Mouse (Mus musculus) embryonic facial prominence, embryonic 11.5 days (tissue): ENCODE results near the gene Tns1. TPM values are rescaled to one million over a fixed set of nuclear protein-coding genes. Genes with fewer than 3 reads are reported as not detected.

Source experiments
- ATAC-seq: fragments of 200-750 bp; cut with Nextera tagmentation; replicated peaks from 2 replicates; pipeline ENCODE4 v1.8.0; 2017; ENCODE audit warnings: low read depth; ENCODE audit not compliant: insufficient number of reproducible peaks, low FRiP score, low TSS enrichment
- DNase-seq: peaks from one replicate; pipeline ENCODE4 v3.0.0-alpha.2; 2015; ENCODE audit warnings: low spot score
- H3K27ac ChIP-seq: fragments of 300-500 bp; sonication (generic); replicated peaks from 2 replicates; pipeline ENCODE4 v1.5.1; 2014; ENCODE audit warnings: mild to moderate bottlenecking, low read depth, low read length, control low read depth
- H3K27me3 ChIP-seq: fragments of 300-500 bp; sonication (generic); 2 replicates; pipeline ENCODE4 v1.6.1; 2014; ENCODE audit warnings: mild to moderate bottlenecking, low read length, moderate library complexity, mixed read lengths; ENCODE audit not compliant: control insufficient read depth, insufficient read depth
- H3K36me3 ChIP-seq: fragments of 300-500 bp; sonication (generic); replicated peaks from 2 replicates; pipeline ENCODE4 v1.6.1; 2014; ENCODE audit warnings: low read depth, mild to moderate bottlenecking, low read length, moderate library complexity, mixed read lengths; ENCODE audit not compliant: control insufficient read depth, insufficient read depth
- H3K4me1 ChIP-seq: fragments of 300-500 bp; sonication (generic); 2 replicates; pipeline ENCODE4 v1.6.1; 2014; ENCODE audit warnings: low read length, mixed read lengths; ENCODE audit not compliant: control insufficient read depth, insufficient read depth
- H3K4me2 ChIP-seq: fragments of 300-500 bp; sonication (generic); 2 replicates; pipeline ENCODE4 v1.6.1; 2014; ENCODE audit warnings: low read depth, mild to moderate bottlenecking, control low read depth, low read length, moderate library complexity
- H3K4me3 ChIP-seq: fragments of 300-500 bp; sonication (generic); 2 replicates; pipeline ENCODE4 v1.5.1; 2014; ENCODE audit warnings: low read depth, low read length, control low read depth
- H3K9ac ChIP-seq: fragments of 300-500 bp; sonication (generic); replicated peaks from 2 replicates; pipeline ENCODE4 v1.6.1; 2014; ENCODE audit warnings: mild to moderate bottlenecking, control low read depth, low read length
- H3K9me3 ChIP-seq: fragments of 300-500 bp; sonication (generic); replicated peaks from 2 replicates; pipeline ENCODE4 v1.6.1; 2016; ENCODE audit warnings: mild to moderate bottlenecking, low read length, inconsistent platforms, mixed read lengths; ENCODE audit not compliant: control insufficient read depth
- WGBS: fragments of 180-500 bp; shearing (Covaris S2); extraction: QIAGEN DNeasy Blood & Tissue Kit; methylation state at CpG from one replicate; pipeline ENCODE4 v1.1.7; 2014; 5-methylcytosine and 5-hydroxymethylcytosine counted together
- polyA plus RNA-seq: library from polyadenylated mRNA; unstranded; fragments of >200 nt; fragmentation: Nextera tagmentation; extraction: Ambion mirVana; gene quantifications from 2 replicates; pipeline ENCODE4 v1.2.1, GENCODE M21; 2014

Gene Tns1
- polyA plus RNA-seq, 1 experiment from 2014 or later: 21.6 TPM

- Histone ChIP-seq H3K36me3 (no peaks in the 10 kb centered on the region), H3K9me3 (no peaks in the 10 kb centered on the region), H3K27me3 (no peaks in the 10 kb centered on the region), H3K4me1 (no peaks in the 10 kb centered on the region), H3K27ac (no peak overlapping the region), H3K4me3 (no peak overlapping the region), H3K9ac (no peak overlapping the region), H3K4me2 (no peak overlapping the region)
- 89% methylated on average over 9 of the region's 9 CpGs for WGBS
- DNase-seq (no peak), ATAC-seq (no peak)
Measured at GRCm38 (mm10) chr1:74017399-74018172, 106.7 kb downstream of the Tns1 start.

DNA sequence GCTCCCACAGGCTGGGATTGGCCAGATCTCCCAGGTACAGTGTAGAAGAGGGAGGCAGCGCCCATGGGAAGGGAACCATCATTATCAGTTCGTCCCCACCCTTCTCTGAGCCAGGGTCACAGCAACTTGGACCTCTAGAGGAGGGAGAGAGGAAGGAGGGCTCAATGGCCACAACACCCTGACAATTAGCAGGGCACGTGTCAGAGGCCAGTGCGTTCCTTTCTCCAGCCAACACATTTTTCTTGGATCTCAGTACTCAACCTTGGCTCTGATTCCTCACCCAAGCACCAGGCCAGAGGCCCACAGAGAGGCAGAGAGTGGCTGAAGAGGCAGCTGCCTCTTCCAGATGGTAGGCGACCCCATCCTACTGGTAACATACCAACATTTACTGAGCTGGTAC, 107.6 kb downstream of the Tns1 start:
- no peak for ATAC-seq
- H3K27ac ChIP-seq: no peak overlapping the region

DNA sequence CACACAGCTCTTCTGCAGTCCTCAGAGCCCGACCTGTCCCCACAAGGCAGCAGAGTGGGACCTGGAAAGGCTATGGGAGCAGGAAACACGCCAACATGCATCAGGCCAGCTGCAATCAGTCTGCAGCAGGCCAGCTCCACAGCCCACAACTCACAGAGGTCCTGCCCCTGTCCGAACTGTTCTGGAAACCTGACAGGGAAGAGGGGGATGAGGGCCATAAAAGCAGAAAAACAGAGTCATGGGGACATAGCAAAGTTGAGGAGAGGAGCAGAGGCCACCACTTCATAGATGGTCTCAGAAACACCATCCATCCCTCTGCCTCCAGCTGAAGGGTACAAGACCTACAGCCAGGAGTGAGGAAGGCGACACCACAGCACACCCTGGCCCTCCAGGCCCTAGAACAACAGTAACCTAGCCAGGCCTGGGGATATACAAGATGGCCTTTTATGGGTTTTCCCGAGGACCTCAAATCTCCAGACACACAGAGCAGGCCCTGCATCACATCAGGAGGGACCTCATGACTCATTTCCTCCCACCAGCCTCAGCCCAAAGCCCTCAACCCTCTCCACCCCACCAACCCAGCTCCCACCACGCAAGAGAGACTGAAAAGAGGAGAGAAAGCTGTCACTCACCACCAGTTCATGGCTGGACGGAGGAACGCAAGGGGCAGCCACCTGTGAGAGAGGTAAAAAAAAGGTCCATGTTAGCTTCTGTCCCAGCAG, 108.6 kb downstream of the Tns1 start:
- H3K4me1 ChIP-seq: no peaks in the 10 kb centered on the region
- no peaks in the 10 kb centered on the region for H3K9me3 ChIP-seq
- no peak overlapping the region for H3K9ac ChIP-seq
- ATAC-seq (no peak), DNase-seq (no peak)
- no peaks in the 10 kb centered on the region for H3K27me3 ChIP-seq
- no peak overlapping the region for H3K27ac ChIP-seq
- 69% methylated on average over 8 of the region's 8 CpGs for WGBS
- no peak overlapping the region for H3K4me3 ChIP-seq
- H3K4me2 ChIP-seq: no peak overlapping the region
- H3K36me3 ChIP-seq: no peaks in the 10 kb centered on the region

More for the DNA sequence above, 107.6 kb downstream of the Tns1 start:
- no peaks in the 10 kb centered on the region for H3K27me3 ChIP-seq
- no peak for DNase-seq
- no peak overlapping the region for H3K9ac ChIP-seq
- H3K9me3 ChIP-seq: no peaks in the 10 kb centered on the region
- H3K4me2 ChIP-seq: no peak overlapping the region
- no peaks in the 10 kb centered on the region for H3K36me3 ChIP-seq
- H3K4me1 ChIP-seq: no peaks in the 10 kb centered on the region
- 82% methylated on average over 5 of the region's 5 CpGs for WGBS
- H3K4me3 ChIP-seq: no peak overlapping the region

- H3K27me3 ChIP-seq: no peaks in the 10 kb centered on the region
- 75% methylated on average over 8 of the region's 14 CpGs for WGBS
- H3K4me3 ChIP-seq: no peak overlapping the region
- DNase-seq (no peak), ATAC-seq (no peak)
- no peak overlapping the region for H3K9ac ChIP-seq
- H3K36me3 ChIP-seq: no peaks in the 10 kb centered on the region
- no peak overlapping the region for H3K4me2 ChIP-seq
- no peaks in the 10 kb centered on the region for H3K9me3 ChIP-seq
- H3K4me1 ChIP-seq: no peaks in the 10 kb centered on the region
- no peak overlapping the region for H3K27ac ChIP-seq
Measured at GRCm38 (mm10) chr1:74014538-74015327, 109.5 kb downstream of the Tns1 start.

GRCm38 (mm10) chr1:74013296-74014031, 110.8 kb downstream of the Tns1 start:
- DNase-seq (no peak), ATAC-seq (no peak)
- no peak overlapping the region for H3K27ac ChIP-seq
- peak overlapping the region; percentile 5; the same call in 1 of the 2 replicates for H3K9ac ChIP-seq
- H3K4me1 ChIP-seq: no peaks in the 10 kb centered on the region; the same call in 1 of the 2 replicates
- no peak overlapping the region for H3K4me2 ChIP-seq
- H3K27me3 ChIP-seq: no peaks in the 10 kb centered on the region
- no peak overlapping the region for H3K4me3 ChIP-seq
- no peaks in the 10 kb centered on the region for H3K36me3 ChIP-seq
- no peaks in the 10 kb centered on the region for H3K9me3 ChIP-seq
- WGBS: 89% methylated on average over 14 of the region's 14 CpGs

DNA sequence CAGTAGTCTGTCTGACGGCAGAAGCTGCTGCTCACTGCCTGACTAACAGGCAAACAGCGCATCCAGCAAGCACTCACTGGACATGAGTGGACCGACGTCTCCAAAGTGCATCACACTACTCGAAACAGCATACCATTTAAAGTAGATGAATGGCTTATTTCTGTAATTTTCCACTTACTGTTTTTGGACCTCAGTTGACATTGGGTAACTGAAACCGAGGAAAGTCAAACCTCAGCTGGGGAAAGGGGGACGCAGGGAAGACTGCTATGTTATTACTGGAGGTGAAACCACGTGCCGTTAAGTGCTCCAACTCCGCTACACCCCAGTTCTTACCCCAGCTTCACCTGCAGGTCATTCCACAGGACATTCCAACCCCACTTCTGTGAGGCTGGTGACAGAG, 111.5 kb downstream of the Tns1 start:
- peaks cover 6% of the 10 kb centered on the region; the same call in 1 of the 2 replicates for H3K4me1 ChIP-seq
- ATAC-seq: no peak
- H3K27me3 ChIP-seq: no peaks in the 10 kb centered on the region
- no peak overlapping the region for H3K4me3 ChIP-seq
- H3K4me2 ChIP-seq: no peak overlapping the region
- no peak for DNase-seq
- H3K9me3 ChIP-seq: no peaks in the 10 kb centered on the region
- 0 out of 2 replicates have a peak overlapping the region, but pooled peaks have one; percentile 5 for H3K9ac ChIP-seq
- H3K27ac ChIP-seq: no peak overlapping the region
- H3K36me3 ChIP-seq: no peaks in the 10 kb centered on the region
- 87% methylated on average over 10 of the region's 10 CpGs for WGBS

- no peak overlapping the region for H3K4me3 ChIP-seq
- 82% methylated on average over 3 of the region's 3 CpGs for WGBS
- no peak overlapping the region for H3K27ac ChIP-seq
- H3K9ac ChIP-seq: no peak overlapping the region
- H3K36me3 ChIP-seq: no peaks in the 10 kb centered on the region
- no peak overlapping the region for H3K4me2 ChIP-seq
- H3K4me1 ChIP-seq: peaks cover 6% of the 10 kb centered on the region
- no peak for ATAC-seq
- no peaks in the 10 kb centered on the region for H3K9me3 ChIP-seq
- H3K27me3 ChIP-seq: no peaks in the 10 kb centered on the region
- no peak for DNase-seq
Measured at GRCm38 (mm10) chr1:74009495-74009894, 114.8 kb downstream of the Tns1 start.
